Comparison of ENCODE assay signal across 8 mouse cellular contexts in the genomic region with DNA sequence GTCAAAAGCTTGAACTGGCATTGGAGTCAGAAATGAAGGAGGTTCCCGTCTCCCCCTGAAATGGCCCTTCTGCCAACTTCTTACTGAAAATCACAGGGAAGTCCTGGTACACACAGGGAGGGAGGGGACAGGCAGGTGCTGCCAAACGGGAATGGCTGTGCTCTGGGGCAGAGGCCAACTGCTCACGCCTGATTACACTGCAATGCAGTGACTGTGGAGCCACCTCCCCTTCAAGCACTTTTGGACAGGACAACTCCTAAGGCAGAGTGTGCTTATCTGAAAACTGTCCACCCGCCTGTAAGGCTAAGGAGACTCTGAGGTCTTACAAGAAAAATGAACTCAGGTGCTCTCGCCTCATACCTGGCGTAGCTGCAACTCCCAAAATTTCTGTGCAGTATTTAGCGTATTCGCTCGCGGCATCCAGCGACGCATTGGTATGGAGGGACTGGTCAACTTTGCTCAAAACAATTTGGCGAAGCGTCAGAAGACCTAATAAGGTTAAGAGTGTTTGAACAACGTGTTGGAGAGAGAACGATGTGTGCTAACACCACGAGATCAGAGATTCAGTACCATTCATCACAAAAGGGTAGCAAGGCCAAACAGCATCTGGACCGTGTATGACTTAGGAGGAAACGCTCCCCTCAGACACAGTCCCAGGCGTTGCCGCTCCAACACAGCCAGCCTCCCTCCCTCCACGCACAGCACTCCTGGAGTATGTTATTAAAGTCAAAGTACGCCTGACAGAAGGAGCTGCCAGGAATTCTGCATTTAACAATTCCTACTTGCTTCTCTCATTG.
A peak's percentile ranks its signal among the peaks of the same experiment; 100 is the strongest.
DNase-seq lines count a peak whose midpoint lies in the region; ATAC-seq and TF ChIP-seq lines count a peak whose summit lies in the region.

No protein-coding gene starts in this region.

- in situ Hi-C loops in Patski (cut with MboI; ENCODE audit: low pct_unique_long_range_greater_than_20kb) = no loop called here

- H3K4me1 ChIP-seq in embryonic fibroblast, embryonic 13.5 days (ENCODE audit: control insufficient read depth, insufficient read depth, low read length) = peaks cover 35% of the 10 kb centered on the region

- no peaks in the 10 kb centered on the region for H3K27me3 ChIP-seq in Patski

- no peak for TF ChIP-seq POLR2A in embryonic fibroblast, embryonic 13.5 days (IDR thresholded peaks at IDR 0.05; ENCODE audit: low read depth, low read length)

- no peak overlapping the region for H3K4me3 ChIP-seq in gastrocnemius, adult 2 months
- no peak overlapping the region for H3K4me3 ChIP-seq in embryonic fibroblast, embryonic 13.5 days (ENCODE audit: insufficient read depth, low read length)

- H3K27ac ChIP-seq in gastrocnemius, adult 2 months = no peak overlapping the region
- peak overlapping the region; percentile 87 for H3K27ac ChIP-seq in embryonic fibroblast, embryonic 13.5 days (ENCODE audit: insufficient read depth, low read length)

- intact Hi-C loops in gastrocnemius, postnatal 14 days (cut with DNase I; ENCODE audit: low total_unique reads) = no loop called here
- intact Hi-C loops in gastrocnemius, adult 2 months (cut with DNase I) = no loop called here

- ATAC-seq in Patski = peak; percentile 36

- no peak for TF ChIP-seq CTCF in gastrocnemius, adult 2 months (IDR thresholded peaks at IDR 0.05)
- TF ChIP-seq CTCF in Patski (IDR thresholded peaks at IDR 0.05) = no peak
- no peak for TF ChIP-seq CTCF in embryonic fibroblast, embryonic 13.5 days (IDR thresholded peaks at IDR 0.05; ENCODE audit: borderline replicate concordance, insufficient read depth, low read length)

- POLR2A ChIA-PET in Patski (lab: Charles Lee) = interaction anchor here (0.5 to 3.2 kb wide), 6 partner anchors 11 to 851 kb away, joined by 3 to 22 read pairs (median 3); a partner anchor contains a TSS

- DNase-seq in gastrocnemius, postnatal 14 days = peak; percentile 32
- no peak for DNase-seq in gastrocnemius, adult 2 months
- DNase-seq in Patski (ENCODE audit: low read depth, low spot score) = no peak
- peak; percentile 83 to 84 for DNase-seq in kidney, adult 8-10 months
- peak; percentile 72 for DNase-seq in lung, postnatal 10 days
- no peak for DNase-seq in left cerebral cortex, adult 9 months (ENCODE audit: low spot score in 2 of 2)
- DNase-seq in frontal cortex, postnatal 36 days (ENCODE audit: low spot score in 2 of 2) = no peak

- CTCF ChIA-PET in Patski (lab: Charles Lee) = interaction anchor here (2.5 to 3.8 kb wide), 2 partner anchors 12 to 118 kb away, joined by 7 to 23 read pairs; no protein-coding TSS in a partner anchor

Comparison
In these comparisons a context has a peak if more than half of its experiments do, and no peak if none do; other contexts are left out.
1. DNase-seq: peak in gastrocnemius, postnatal 14 days (single experiment), kidney, adult 8-10 months (2 of 2) and lung, postnatal 10 days (single experiment); none in gastrocnemius, adult 2 months (single experiment), Patski (single experiment), left cerebral cortex, adult 9 months (0 of 2) and frontal cortex, postnatal 36 days (0 of 2).